In genomic region chr12:55835857-55836198, GRCm38 (mm10) we compare ENCODE assay signal across 8 mouse cellular contexts. TPM values are rescaled to one million over a fixed set of nuclear protein-coding genes. Genes with fewer than 3 reads are reported as not detected.
DNase-seq lines count a peak whose midpoint lies in the region; ATAC-seq and TF ChIP-seq lines count a peak whose summit lies in the region.

No protein-coding gene starts in this region.

- H3K36me3 ChIP-seq in heart, embryonic 13.5 days, result peaks cover 6% of the 10 kb centered on the region; the same call in 1 of the 2 replicates
- no peaks in the 10 kb centered on the region for H3K36me3 ChIP-seq in ES-E14 (ENCODE audit: control insufficient read depth, insufficient read depth, low read length, poor library complexity, severe bottlenecking)
- H3K36me3 ChIP-seq in hindbrain, embryonic 11.5 days (ENCODE audit: control insufficient read depth, insufficient read depth, low read length), result no peaks in the 10 kb centered on the region
- peaks cover 12% of the 10 kb centered on the region; the same call in 1 of the 2 replicates for H3K36me3 ChIP-seq in midbrain, embryonic 10.5 days
- no peaks in the 10 kb centered on the region for H3K36me3 ChIP-seq in thymus, adult 2 months (ENCODE audit: control insufficient read depth, insufficient read depth, low read length)

- peak overlapping the region; percentile 91 for H3K9ac ChIP-seq in heart, embryonic 13.5 days
- H3K9ac ChIP-seq in ES-E14 (ENCODE audit: insufficient read depth, low read depth, low read length, poor library complexity, severe bottlenecking), result no peak overlapping the region
- H3K9ac ChIP-seq in hindbrain, embryonic 11.5 days (ENCODE audit: low read depth, low read length), result 0 out of 2 replicates have a peak overlapping the region, but pooled peaks have one; percentile 42

- no peak for DNase-seq in heart, adult 9 months (ENCODE audit: low spot score in 2 of 2)
- no peak for DNase-seq in ES-E14 (ENCODE audit: low read depth, low spot score)
- DNase-seq in hindbrain, embryonic 11.5 days (ENCODE audit: low spot score), result no peak
- no peak for DNase-seq in midbrain, embryonic 10.5 days (ENCODE audit: low spot score)
- DNase-seq in thymus, adult 2 months, result no peak
- no peak for DNase-seq in embryo, embryonic 9.5 days (ENCODE audit: extremely low spot score)
- no peak for DNase-seq in cerebellum, adult 11-12 months

- H3K27me3 ChIP-seq in heart, embryonic 13.5 days (replicated peaks), result no peaks in the 10 kb centered on the region
- H3K27me3 ChIP-seq in hindbrain, embryonic 11.5 days (ENCODE audit: control insufficient read depth, insufficient read depth, low read length), result no peaks in the 10 kb centered on the region
- H3K27me3 ChIP-seq in midbrain, embryonic 10.5 days (ENCODE audit: low read depth, poor library complexity, severe bottlenecking), result no peaks in the 10 kb centered on the region
- H3K27me3 ChIP-seq in thymus, adult 2 months (ENCODE audit: control insufficient read depth, insufficient read depth, low read length), result no peaks in the 10 kb centered on the region

- peaks cover 15% of the 10 kb centered on the region for H3K4me1 ChIP-seq in heart, embryonic 13.5 days
- no peaks in the 10 kb centered on the region; a peak in 1 of 4 replicates for H3K4me1 ChIP-seq in ES-E14 (ENCODE audit: control insufficient read depth in 2 of 2, insufficient read depth in 2 of 2, low read length in 2 of 2, poor library complexity in 1 of 2)
- H3K4me1 ChIP-seq in hindbrain, embryonic 11.5 days (replicated peaks; ENCODE audit: control insufficient read depth, insufficient read depth, low read length), result peaks cover 3% of the 10 kb centered on the region; the same call in 1 of the 2 replicates
- H3K4me1 ChIP-seq in midbrain, embryonic 10.5 days, result peaks cover 18% of the 10 kb centered on the region
- 0 out of 2 replicates have a peak, but pooled peaks cover 2% of the 10 kb centered on the region for H3K4me1 ChIP-seq in thymus, adult 2 months (replicated peaks; ENCODE audit: control insufficient read depth, insufficient read depth, low read length)

- peak overlapping the region; percentile 62; the same call in 1 of the 2 replicates for H3K27ac ChIP-seq in heart, embryonic 13.5 days (replicated peaks)
- no peak overlapping the region for H3K27ac ChIP-seq in ES-E14 (ENCODE audit: insufficient read depth, low read depth, low read length, poor library complexity, severe bottlenecking)
- H3K27ac ChIP-seq in hindbrain, embryonic 11.5 days (ENCODE audit: low read depth, low read length), result no peak overlapping the region
- peak overlapping the region; percentile 92 for H3K27ac ChIP-seq in midbrain, embryonic 10.5 days (replicated peaks)
- no peak overlapping the region for H3K27ac ChIP-seq in thymus, adult 2 months (ENCODE audit: control insufficient read depth, insufficient read depth, low read length)

- WGBS in heart, embryonic 13.5 days, result under 1% methylated on average over 6 of the region's 6 CpGs
- WGBS in hindbrain, embryonic 11.5 days, result under 1% methylated on average over 6 of the region's 6 CpGs
- WGBS in midbrain, embryonic 10.5 days, result under 1% methylated on average over 6 of the region's 6 CpGs
- WGBS in thymus, adult 2 months, result 0% methylated on average over 6 of the region's 6 CpGs

- H3K4me3 ChIP-seq in heart, embryonic 13.5 days, result peak overlapping the region; percentile 88
- H3K4me3 ChIP-seq in ES-E14 (ENCODE audit: insufficient read depth in 1 of 2, low read depth in 1 of 2, low read length in 2 of 2, poor library complexity in 1 of 2, severe bottlenecking in 1 of 2), result peak overlapping the region; percentile 41 to 99
- H3K4me3 ChIP-seq in hindbrain, embryonic 11.5 days (ENCODE audit: low read depth, low read length), result peak overlapping the region; percentile 78
- peak overlapping the region; percentile 88 for H3K4me3 ChIP-seq in midbrain, embryonic 10.5 days
- H3K4me3 ChIP-seq in thymus, adult 2 months (ENCODE audit: control insufficient read depth, insufficient read depth, low read length), result no peak overlapping the region

- H3K4me2 ChIP-seq in heart, embryonic 13.5 days, result peak overlapping the region; percentile 83
- peak overlapping the region; percentile 50 for H3K4me2 ChIP-seq in hindbrain, embryonic 11.5 days (replicated peaks; ENCODE audit: low read depth, low read length)

- in situ Hi-C loops in ES-E14 (cut with MboI; ENCODE audit: low sequenced_read_pairs in 2 of 2, unreplicated experiment in 2 of 2), result no loop called here

- TF ChIP-seq POLR2A in thymus, adult 2 months (IDR thresholded peaks at IDR 0.05; ENCODE audit: control insufficient read depth, extremely low read depth, insufficient read depth, low read length, poor library complexity), result no peak

- no peak for TF ChIP-seq CTCF in thymus, adult 2 months (IDR thresholded peaks at IDR 0.05; ENCODE audit: borderline replicate concordance, control insufficient read depth, extremely low read depth, insufficient read depth, low read length, poor library complexity)

- no peak; the same call in 1 of the 2 replicates for ATAC-seq in heart, embryonic 13.5 days (ENCODE audit: extremely low read depth, insufficient number of reproducible peaks, low FRiP score, low TSS enrichment)
- no peak for ATAC-seq in hindbrain, embryonic 11.5 days (ENCODE audit: low FRiP score)

- no peaks in the 10 kb centered on the region for H3K9me3 ChIP-seq in heart, embryonic 13.5 days
- H3K9me3 ChIP-seq in ES-E14 (ENCODE audit: control insufficient read depth, insufficient read depth, low read depth, low read length), result no peaks in the 10 kb centered on the region
- H3K9me3 ChIP-seq in hindbrain, embryonic 11.5 days (ENCODE audit: control insufficient read depth, low read length), result no peaks in the 10 kb centered on the region
- no peaks in the 10 kb centered on the region for H3K9me3 ChIP-seq in midbrain, embryonic 10.5 days (replicated peaks)

TF ChIP-seq in ES-E14, 5 proteins besides CTCF, POLR2A, EP300 and RAD21:
- TF ChIP-seq HCFC1 (IDR thresholded peaks at IDR 0.05; ENCODE audit: borderline replicate concordance, insufficient read depth, low read length) (no peak), ZNF384 (IDR thresholded peaks at IDR 0.05; ENCODE audit: low read depth, low read length) (no peak), ZC3H11A (IDR thresholded peaks at IDR 0.05; ENCODE audit: borderline replicate concordance, low read depth, low read length) (no peak), MAFK (IDR thresholded peaks at IDR 0.05; ENCODE audit: insufficient read depth, low read depth, low read length) (no peak), CHD2 (IDR thresholded peaks at IDR 0.05; ENCODE audit: low read depth, low read length) (no peak)

RNA-seq across cellular contexts. Expression of gene Brms1l, which starts 0.3 kb away (rescaled TPM):
- 26.3 and 28.8 TPM in 2 replicates for polyA plus RNA-seq in heart, embryonic 13.5 days (2015; fragmentation: Nextera tagmentation; extraction: Ambion mirVana)
- total RNA-seq in ES-E14 (2012; rRNA removed), result 15.2 and 23.5 TPM in 2 replicates
- polyA plus RNA-seq in hindbrain, embryonic 11.5 days (2014; fragmentation: Nextera tagmentation; extraction: Ambion mirVana), result 35.4 and 38.0 TPM in 2 replicates
- 36.2 and 43.6 TPM in 2 replicates for polyA plus RNA-seq in midbrain, embryonic 10.5 days (2016; fragmentation: Nextera tagmentation; extraction: Ambion mirVana)
- polyA plus RNA-seq in thymus, adult 2 months (2012; rRNA removed), result 13.2 and 17.0 TPM in 2 replicates

RNA-seq across cellular contexts. Expression of gene Ralgapa1, which starts 14.9 kb away (rescaled TPM):
- 12.3 and 13.0 TPM in 2 replicates for polyA plus RNA-seq in heart, embryonic 13.5 days (2015; fragmentation: Nextera tagmentation; extraction: Ambion mirVana)
- total RNA-seq in ES-E14 (2012; rRNA removed), result 8.9 and 11.6 TPM in 2 replicates
- 20.7 and 25.7 TPM in 2 replicates for polyA plus RNA-seq in hindbrain, embryonic 11.5 days (2014; fragmentation: Nextera tagmentation; extraction: Ambion mirVana)
- polyA plus RNA-seq in midbrain, embryonic 10.5 days (2016; fragmentation: Nextera tagmentation; extraction: Ambion mirVana), result 9.4 and 12.8 TPM in 2 replicates
- 29.5 and 32.1 TPM in 2 replicates for polyA plus RNA-seq in thymus, adult 2 months (2012; rRNA removed)

Comparison
In these comparisons a context has a peak if more than half of its experiments do, and no peak if none do; other contexts are left out.
1. H3K27ac ChIP-seq: peak in heart, embryonic 13.5 days (single experiment) and midbrain, embryonic 10.5 days (single experiment); none in ES-E14 (single experiment), hindbrain, embryonic 11.5 days (single experiment) and thymus, adult 2 months (single experiment).